Mouse (Mus musculus) MEL (cell line): Measurements from ENCODE around the gene Fancc.

Experiments
- CHD2 ChIP-seq: IDR thresholded peaks from 2 replicates; pipeline ENCODE4 v1.6.1; 2011; ENCODE audit warnings: low read length, improper control_type of control experiment
- CTCF ChIP-seq, 3 experiments: IDR thresholded peaks in 2 of 3; conservative IDR thresholded peaks in 1 of 3; 2 replicates each; pipeline ENCODE4 v1.5.1; 2011 to 2012; ENCODE audit warnings: low read length in 3 of 3, low read depth in 2 of 3, mild to moderate bottlenecking in 2 of 3, improper control_type of control experiment in 1 of 3, inconsistent platforms in 1 of 3, mixed read lengths in 1 of 3, moderate library complexity in 1 of 3; ENCODE audit not compliant: control insufficient read depth in 1 of 3, insufficient read depth in 1 of 3, poor library complexity in 1 of 3, severe bottlenecking in 1 of 3
- EP300 ChIP-seq, 2 experiments: IDR thresholded peaks; 2 replicates each; pipeline ENCODE4 v1.6.1; 2011; ENCODE audit warnings: improper control_type of control experiment in 2 of 2, low read length in 2 of 2, low read depth in 1 of 2, mild to moderate bottlenecking in 1 of 2
- JUND ChIP-seq: IDR thresholded peaks from 2 replicates; pipeline ENCODE4 v1.6.1; 2011; ENCODE audit warnings: low read depth, mild to moderate bottlenecking, improper control_type of control experiment, low read length
- MAFK ChIP-seq: IDR thresholded peaks from 2 replicates; pipeline ENCODE4 v1.6.1; 2011; ENCODE audit warnings: low read depth, mild to moderate bottlenecking, low read length, improper control_type of control experiment, borderline replicate concordance
- MAZ ChIP-seq: IDR thresholded peaks from 2 replicates; pipeline ENCODE4 v1.6.1; 2012; ENCODE audit warnings: low read depth, mild to moderate bottlenecking, inconsistent platforms, low read length, improper control_type of control experiment
- MEF2A ChIP-seq: IDR thresholded peaks from 2 replicates; pipeline ENCODE4 v1.6.1; 2014; ENCODE audit warnings: low read depth, mild to moderate bottlenecking, inconsistent platforms, low read length, improper control_type of control experiment; ENCODE audit not compliant: poor library complexity, insufficient replicate concordance, severe bottlenecking; ENCODE audit errors: extremely low read depth
- NRF1 ChIP-seq: IDR thresholded peaks from 2 replicates; pipeline ENCODE4 v1.6.1; 2014; ENCODE audit warnings: low read depth, mild to moderate bottlenecking, inconsistent platforms, low read length, improper control_type of control experiment, moderate library complexity; ENCODE audit not compliant: poor library complexity, insufficient read depth, severe bottlenecking
- POLR2A ChIP-seq, 2 experiments: IDR thresholded peaks; 2 replicates each; pipeline ENCODE4 v1.6.1; 2011 to 2012; ENCODE audit warnings: low read length in 2 of 2, mild to moderate bottlenecking in 2 of 2, control low read depth in 1 of 2, improper control_type of control experiment in 1 of 2, low read depth in 1 of 2, moderate library complexity in 1 of 2; ENCODE audit not compliant: control insufficient read depth in 1 of 2, insufficient read depth in 1 of 2, poor library complexity in 1 of 2
- POLR2AphosphoS5 ChIP-seq: IDR thresholded peaks from 2 replicates; pipeline ENCODE4 v1.6.1; 2012; ENCODE audit warnings: low read depth, borderline replicate concordance, mild to moderate bottlenecking, inconsistent platforms, low read length, moderate library complexity, mixed read lengths
- UBTF ChIP-seq: IDR thresholded peaks from 2 replicates; pipeline ENCODE4 v1.6.1; 2012; ENCODE audit warnings: low read depth, mild to moderate bottlenecking, inconsistent platforms, low read length, improper control_type of control experiment, moderate library complexity, borderline replicate concordance; ENCODE audit not compliant: insufficient read depth
- USF1 ChIP-seq: IDR thresholded peaks from 2 replicates; pipeline ENCODE4 v1.6.1; 2014; ENCODE audit warnings: low read depth, mild to moderate bottlenecking, inconsistent platforms, low read length, improper control_type of control experiment, moderate library complexity
- ZC3H11A ChIP-seq: IDR thresholded peaks from 2 replicates; pipeline ENCODE4 v1.6.1; 2012; ENCODE audit warnings: low read depth, mild to moderate bottlenecking, inconsistent platforms, low read length, improper control_type of control experiment
- ZNF384 ChIP-seq: IDR thresholded peaks from 2 replicates; pipeline ENCODE4 v1.6.1; 2012; ENCODE audit warnings: low read depth, mild to moderate bottlenecking, inconsistent platforms, low read length, improper control_type of control experiment

GRCm38 (mm10) chr13:63317681-63318104 is 179.4 kb downstream of the Fancc start:
- TF ChIP-seq USF1: no peak
- no peak for TF ChIP-seq CTCF (IDR thresholded peaks at IDR 0.05 in 2 of 3, conservative IDR thresholded peaks at IDR 0.05 in 1 of 3; ENCODE audit: control insufficient read depth in 1 of 3, insufficient read depth in 1 of 3, low read depth in 2 of 3, low read length in 3 of 3, poor library complexity in 1 of 3, severe bottlenecking in 1 of 3)
- TF ChIP-seq UBTF: no peak
- no peak for TF ChIP-seq POLR2A (IDR thresholded peaks at IDR 0.05; ENCODE audit: control insufficient read depth in 1 of 2, insufficient read depth in 1 of 2, low read depth in 1 of 2, low read length in 2 of 2, poor library complexity in 1 of 2)
- TF ChIP-seq MAZ: no peak
- TF ChIP-seq NRF1: no peak
- TF ChIP-seq MAFK: no peak
- TF ChIP-seq ZNF384: no peak
- TF ChIP-seq MEF2A: no peak
- TF ChIP-seq POLR2AphosphoS5: no peak
- no peak for TF ChIP-seq EP300 (IDR thresholded peaks at IDR 0.05; ENCODE audit: low read depth in 1 of 2, low read length in 2 of 2)
- no peak for TF ChIP-seq CHD2
- TF ChIP-seq JUND: no peak
- TF ChIP-seq ZC3H11A: no peak
